Mouse (Mus musculus): ENCODE results near the gene Lurap1. TPM values are rescaled to one million over a fixed set of nuclear protein-coding genes. Genes with fewer than 3 reads are reported as not detected.

Lurap1 gene
- polyA plus RNA-seq, 1 experiment: 5.7 TPM

DNA sequence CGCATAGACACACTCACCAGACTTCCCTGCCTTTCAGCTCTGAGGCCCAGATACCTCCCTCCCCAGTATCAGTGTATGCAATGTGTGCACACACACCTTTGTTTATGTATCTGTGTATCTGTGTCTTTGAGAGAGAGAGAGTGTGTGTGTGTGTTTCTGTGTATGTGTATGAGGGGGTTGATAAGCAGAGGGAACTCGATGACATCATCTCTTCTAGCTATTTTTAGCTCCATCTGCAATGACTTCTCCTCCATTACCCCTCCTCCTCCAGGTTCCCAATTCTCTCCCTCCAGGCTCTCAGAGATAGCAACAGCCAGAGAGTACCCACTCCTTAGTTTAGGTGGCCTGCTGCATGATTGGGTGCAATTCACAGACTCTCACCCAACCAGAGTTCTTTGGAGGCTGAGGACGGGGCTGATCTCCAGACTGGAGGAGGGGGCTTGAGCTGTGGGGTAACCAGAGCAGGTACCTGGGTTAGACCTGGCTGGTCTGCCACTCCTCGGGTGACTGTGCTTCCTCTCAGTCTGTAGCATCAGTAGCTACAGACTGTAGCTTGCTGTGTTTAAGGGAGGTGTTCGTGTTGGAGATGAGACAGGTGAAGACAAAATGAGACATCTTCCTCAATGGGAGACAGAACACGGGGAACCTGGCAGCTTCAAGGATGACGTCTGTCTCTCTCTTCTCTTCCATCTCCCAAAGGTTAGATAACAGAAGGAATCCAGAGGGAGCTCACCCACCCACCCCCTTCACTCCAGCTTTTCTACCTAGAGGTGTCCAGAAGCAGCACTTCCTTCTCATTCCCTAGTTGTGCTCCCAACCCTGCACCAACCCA is 24.8 kb upstream of the Lurap1 start:
- Histone ChIP-seq H3K4me3 (replicated peaks; ENCODE audit: extremely low read depth, low read depth, low read length) (no peak overlapping the region), H3K4me1 (ENCODE audit: control insufficient read depth, insufficient read depth, low read length) (peaks cover 23% of the 10 kb centered on the region)
- 31% methylated on average over 7 of the region's 7 CpGs for whole genome bisulfite sequencing
- DNase-seq: peak; percentile 41
- no peak for TF ChIP-seq CTCF (IDR thresholded peaks at IDR 0.05; ENCODE audit: insufficient read depth, low read length)
- TF ChIP-seq POLR2A (IDR thresholded peaks at IDR 0.05; ENCODE audit: borderline replicate concordance, extremely low read depth, low read depth, low read length): no peak

GRCm38 (mm10) chr4:116175136-116175535 is 24.0 kb upstream of the Lurap1 start:
- Histone ChIP-seq H3K4me1 (ENCODE audit: control insufficient read depth, insufficient read depth, low read length) (peaks cover 23% of the 10 kb centered on the region), H3K4me3 (replicated peaks; ENCODE audit: extremely low read depth, low read depth, low read length) (no peak overlapping the region)
- TF ChIP-seq POLR2A (IDR thresholded peaks at IDR 0.05; ENCODE audit: borderline replicate concordance, extremely low read depth, low read depth, low read length): no peak
- no peak for TF ChIP-seq CTCF (IDR thresholded peaks at IDR 0.05; ENCODE audit: insufficient read depth, low read length)
- no peak for DNase-seq

DNA sequence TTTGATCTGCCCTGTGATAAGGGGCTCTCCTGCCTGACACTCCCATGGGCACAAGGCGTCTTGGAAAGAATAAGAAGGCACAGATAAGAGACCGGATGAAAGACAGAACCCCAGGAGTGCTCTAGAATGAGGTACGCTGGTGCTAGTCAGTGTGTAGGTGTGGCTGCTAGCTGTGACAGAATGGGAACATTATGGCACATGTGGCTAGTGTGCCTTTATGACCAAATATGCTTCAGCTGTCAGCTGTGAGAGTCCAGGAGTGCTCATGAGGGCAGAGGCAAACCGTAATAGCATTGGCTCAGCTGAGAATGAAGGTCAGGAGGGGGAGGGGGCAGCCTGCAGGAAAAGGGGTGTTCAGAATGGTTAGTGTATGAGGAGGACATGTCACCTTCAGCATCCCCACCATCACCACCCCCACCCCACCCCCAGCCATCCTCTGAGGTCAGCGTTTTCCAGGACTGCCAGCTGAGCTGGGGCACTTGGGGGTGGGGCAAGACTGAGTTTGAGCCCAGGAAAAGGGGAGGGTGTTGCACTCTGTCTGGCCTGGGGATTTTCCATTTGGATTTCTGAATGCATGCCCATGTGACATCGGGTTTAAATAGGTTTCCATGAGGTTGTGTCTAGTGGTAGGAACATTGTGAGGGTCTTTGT is 23.5 kb upstream of the Lurap1 start:
- TF ChIP-seq POLR2A (IDR thresholded peaks at IDR 0.05; ENCODE audit: borderline replicate concordance, extremely low read depth, low read depth, low read length): no peak
- Histone ChIP-seq H3K4me3 (replicated peaks; ENCODE audit: extremely low read depth, low read depth, low read length) (no peak overlapping the region), H3K4me1 (ENCODE audit: control insufficient read depth, insufficient read depth, low read length) (peaks cover 23% of the 10 kb centered on the region)
- whole genome bisulfite sequencing: 29% methylated on average over 6 of the region's 6 CpGs
- no peak for DNase-seq

- Histone ChIP-seq H3K4me3 (replicated peaks; ENCODE audit: extremely low read depth, low read depth, low read length) (no peak overlapping the region), H3K4me1 (ENCODE audit: control insufficient read depth, insufficient read depth, low read length) (peaks cover 23% of the 10 kb centered on the region)
- no peak for TF ChIP-seq CTCF (IDR thresholded peaks at IDR 0.05; ENCODE audit: insufficient read depth, low read length)
- no peak for TF ChIP-seq POLR2A (IDR thresholded peaks at IDR 0.05; ENCODE audit: borderline replicate concordance, extremely low read depth, low read depth, low read length)
- WGBS: 89% methylated on average over 4 of the region's 4 CpGs
- no peak for DNase-seq
Measured at GRCm38 (mm10) chr4:116173752-116174151, 22.6 kb upstream of the Lurap1 start.

DNA sequence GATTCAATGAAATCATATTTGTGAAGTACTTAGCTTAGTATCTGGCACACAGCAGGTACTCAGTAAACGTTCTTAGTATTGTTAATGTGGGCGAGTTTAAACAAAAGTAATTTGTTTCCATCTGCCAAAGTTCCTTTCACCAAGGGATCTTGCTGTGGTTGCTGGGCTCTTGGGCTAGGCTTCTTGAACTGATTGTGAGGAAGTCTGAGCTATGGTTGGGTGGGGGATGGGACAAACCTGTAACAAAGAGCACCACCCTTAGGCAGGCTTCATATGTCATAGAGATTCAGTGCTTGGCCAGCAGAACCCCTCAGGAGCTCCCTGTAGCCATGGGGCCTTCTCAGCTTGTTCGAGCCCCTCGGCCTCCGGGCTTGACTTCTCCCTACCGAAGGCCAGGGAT is 21.9 kb upstream of the Lurap1 start, which contains the start of the genes 1700042G07Rik and Gm49337:
Gene 1700042G07Rik, plus strand, starts transcription at position 301 of the 400 bp plus-strand sequence.
Gene Gm49337, plus strand, starts transcription at position 313 of the 400 bp plus-strand sequence.
- no peak within 1 kb of the TSS for H3K4me3 ChIP-seq (replicated peaks; ENCODE audit: extremely low read depth, low read depth, low read length)
- 75% methylated on average over 6 of the region's 6 CpGs for WGBS

GRCm38 (mm10) chr4:116169353-116169672 is 18.2 kb upstream of the Lurap1 start:
- Histone ChIP-seq H3K4me3 (replicated peaks; ENCODE audit: extremely low read depth, low read depth, low read length) (no peak overlapping the region), H3K4me1 (ENCODE audit: control insufficient read depth, insufficient read depth, low read length) (peaks cover 10% of the 10 kb centered on the region; the same call in 1 of the 2 replicates)
- TF ChIP-seq CTCF (IDR thresholded peaks at IDR 0.05; ENCODE audit: insufficient read depth, low read length) (no peak), POLR2A (IDR thresholded peaks at IDR 0.05; ENCODE audit: borderline replicate concordance, extremely low read depth, low read depth, low read length) (no peak)
- no peak for DNase-seq
- 51% methylated on average over 3 of the region's 3 CpGs for WGBS

More for the DNA sequence above, 21.9 kb upstream of the Lurap1 start, which contains the start of the genes 1700042G07Rik and Gm49337:
- no peak for TF ChIP-seq CTCF (IDR thresholded peaks at IDR 0.05; ENCODE audit: insufficient read depth, low read length)
- TF ChIP-seq POLR2A (IDR thresholded peaks at IDR 0.05; ENCODE audit: borderline replicate concordance, extremely low read depth, low read depth, low read length): no peak
- DNase-seq: no peak
- H3K4me1 ChIP-seq (ENCODE audit: control insufficient read depth, insufficient read depth, low read length): peaks cover 27% of the 10 kb centered on the region

DNA sequence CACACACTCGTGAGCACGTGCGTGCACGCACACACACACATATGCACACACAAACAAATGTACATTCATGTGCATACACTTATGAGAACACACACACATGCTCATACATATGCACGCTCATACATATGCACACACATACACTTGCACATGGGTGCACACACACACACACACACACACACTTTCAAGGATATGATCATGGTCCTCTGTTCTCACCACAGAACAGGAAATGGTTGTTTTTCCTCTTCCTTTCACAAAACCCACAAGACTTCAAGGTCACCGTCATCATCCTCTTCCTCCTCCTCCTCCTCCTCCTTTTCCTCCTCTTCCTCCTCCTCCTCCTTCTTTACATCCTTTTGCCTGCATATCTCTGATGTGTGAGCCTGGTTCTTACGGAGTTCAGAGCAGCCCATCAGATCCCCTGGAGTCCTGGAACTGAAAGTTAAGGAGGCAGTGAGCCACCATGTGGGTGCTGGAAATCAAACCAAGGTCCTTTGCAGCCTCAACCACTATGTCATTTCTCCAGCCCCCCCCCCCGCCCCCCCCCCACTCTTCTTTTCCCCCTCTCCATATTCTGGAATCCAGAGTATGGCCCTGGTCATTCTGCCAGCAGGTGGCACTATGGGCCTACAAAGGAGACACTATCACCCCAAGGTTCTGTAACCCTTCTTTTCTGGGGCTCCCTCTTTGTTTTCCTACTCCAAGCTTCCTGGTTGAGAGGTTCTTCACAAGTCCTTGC is 17.6 kb upstream of the Lurap1 start:
- Histone ChIP-seq H3K4me1 (ENCODE audit: control insufficient read depth, insufficient read depth, low read length) (peaks cover 8% of the 10 kb centered on the region; the same call in 1 of the 2 replicates), H3K4me3 (replicated peaks; ENCODE audit: extremely low read depth, low read depth, low read length) (no peak overlapping the region)
- peak; percentile 71 for DNase-seq
- TF ChIP-seq POLR2A (IDR thresholded peaks at IDR 0.05; ENCODE audit: borderline replicate concordance, extremely low read depth, low read depth, low read length) (no peak), CTCF (IDR thresholded peaks at IDR 0.05; ENCODE audit: insufficient read depth, low read length) (peak; percentile 66)
- 66% methylated on average over 8 of the region's 8 CpGs for WGBS

- H3K4me1 ChIP-seq (ENCODE audit: control insufficient read depth, insufficient read depth, low read length): peaks cover 10% of the 10 kb centered on the region; the same call in 1 of the 2 replicates
- peak within 1 kb of the TSS; percentile 16 for H3K4me3 ChIP-seq (replicated peaks; ENCODE audit: extremely low read depth, low read depth, low read length)
- WGBS: 51% methylated on average over 7 of the region's 7 CpGs
- TF ChIP-seq POLR2A (IDR thresholded peaks at IDR 0.05; ENCODE audit: borderline replicate concordance, extremely low read depth, low read depth, low read length) (peak; percentile 62; the same call in 1 of the 2 replicates), CTCF (IDR thresholded peaks at IDR 0.05; ENCODE audit: insufficient read depth, low read length) (peak; percentile 14; the same call in 1 of the 2 replicates)
- peak; percentile 75 for DNase-seq
Measured at GRCm38 (mm10) chr4:116167404-116167803, 16.3 kb upstream of the Lurap1 start, which contains the start of gene Tspan1. Gene Tspan1, minus strand, starts transcription at chr4:116167601.
